Mouse (Mus musculus): ENCODE measurements around the gene Mylk2. TPM values are rescaled to one million over a fixed set of nuclear protein-coding genes. Genes with fewer than 3 reads are reported as not detected.

The Mylk2 gene
- polyA plus RNA-seq (2015; fragmentation: Nextera tagmentation; extraction: Ambion mirVana): not detected in 2 replicates

DNA sequence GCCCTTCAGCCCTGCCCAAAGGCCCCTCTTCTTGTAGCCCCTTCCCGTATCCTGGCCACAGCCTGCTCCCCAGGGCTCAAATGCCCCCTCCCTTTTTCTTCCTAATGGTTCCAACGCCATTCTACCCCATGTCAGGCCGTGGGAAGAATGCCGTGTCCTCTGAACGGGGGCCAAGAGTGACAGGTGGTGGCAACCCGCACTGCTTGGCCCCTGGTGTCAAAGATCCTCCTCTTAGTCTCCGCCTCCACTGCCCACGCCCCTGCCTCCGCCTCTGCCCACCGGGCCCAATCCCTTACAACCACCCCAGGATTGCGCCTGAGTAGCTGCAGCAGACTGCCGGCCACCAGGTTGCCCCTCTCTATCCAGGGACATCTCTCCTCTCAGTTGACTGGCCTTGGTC lies at the start of gene Mylk2:
Gene Mylk2, plus strand, starts transcription at position 322 of the 400 bp plus-strand sequence.
- Histone ChIP-seq H3K4me1 (replicated peaks) (peaks cover 24% of the 10 kb centered on the region), H3K36me3 (no peaks in the 10 kb centered on the region), H3K9me3 (no peaks in the 10 kb centered on the region), H3K27ac (no peak within 1 kb of the TSS), H3K9ac (no peak within 1 kb of the TSS), H3K4me3 (no peak within 1 kb of the TSS), H3K4me2 (no peak within 1 kb of the TSS), H3K27me3 (peaks cover 49% of the 10 kb centered on the region)
- WGBS: 22% methylated on average over 12 of the region's 12 CpGs
- no peak for ATAC-seq (ENCODE audit: low FRiP score)

- H3K9ac ChIP-seq: no peak overlapping the region
- H3K4me3 ChIP-seq: no peak overlapping the region
- H3K27me3 ChIP-seq: no peaks in the 10 kb centered on the region
- no peak for ATAC-seq (ENCODE audit: low FRiP score)
- H3K9me3 ChIP-seq: no peaks in the 10 kb centered on the region
- 95% methylated on average over 1 of the region's 1 CpGs for WGBS
- peaks cover 3% of the 10 kb centered on the region for H3K36me3 ChIP-seq
- H3K4me1 ChIP-seq (replicated peaks): no peaks in the 10 kb centered on the region
- H3K27ac ChIP-seq: no peak overlapping the region
- H3K4me2 ChIP-seq: no peak overlapping the region
Observed at GRCm38 (mm10) chr2:152861891-152862290, 49.3 kb upstream of the Mylk2 start.

DNA sequence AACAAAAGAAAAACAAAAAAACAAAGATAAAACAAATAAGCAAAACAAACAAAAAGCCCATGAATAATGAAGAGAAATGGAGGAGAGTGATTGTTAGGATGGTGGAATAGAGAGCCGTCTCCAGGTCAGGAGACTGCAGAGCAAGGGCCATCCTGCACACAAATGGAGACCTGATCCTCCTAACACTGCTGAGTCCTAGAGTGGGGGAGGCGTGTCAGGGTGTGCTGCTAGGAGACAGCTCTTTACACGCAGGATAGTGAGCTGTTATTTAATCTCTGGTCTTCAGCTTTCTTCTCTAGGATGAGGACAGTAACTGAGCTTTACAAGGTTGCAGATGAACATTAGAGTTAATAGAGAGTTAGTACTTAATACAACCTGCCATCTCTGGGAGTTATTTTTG lies 48.5 kb upstream of the Mylk2 start:
- Histone ChIP-seq H3K27ac (no peak overlapping the region), H3K4me3 (no peak overlapping the region), H3K9me3 (no peaks in the 10 kb centered on the region), H3K36me3 (peaks cover 3% of the 10 kb centered on the region), H3K27me3 (no peaks in the 10 kb centered on the region), H3K9ac (no peak overlapping the region), H3K4me2 (no peak overlapping the region), H3K4me1 (replicated peaks) (no peaks in the 10 kb centered on the region)
- WGBS: 75% methylated on average over 3 of the region's 3 CpGs
- no peak for ATAC-seq (ENCODE audit: low FRiP score)

GRCm38 (mm10) chr2:152863346-152863745 lies 47.8 kb upstream of the Mylk2 start:
- H3K9me3 ChIP-seq: no peaks in the 10 kb centered on the region
- no peaks in the 10 kb centered on the region for H3K4me1 ChIP-seq (replicated peaks)
- no peak overlapping the region for H3K9ac ChIP-seq
- H3K4me3 ChIP-seq: no peak overlapping the region
- H3K27ac ChIP-seq: no peak overlapping the region
- H3K27me3 ChIP-seq: no peaks in the 10 kb centered on the region
- WGBS: 96% methylated on average over 6 of the region's 6 CpGs
- no peak for ATAC-seq (ENCODE audit: low FRiP score)
- no peak overlapping the region for H3K4me2 ChIP-seq
- no peaks in the 10 kb centered on the region for H3K36me3 ChIP-seq

DNA sequence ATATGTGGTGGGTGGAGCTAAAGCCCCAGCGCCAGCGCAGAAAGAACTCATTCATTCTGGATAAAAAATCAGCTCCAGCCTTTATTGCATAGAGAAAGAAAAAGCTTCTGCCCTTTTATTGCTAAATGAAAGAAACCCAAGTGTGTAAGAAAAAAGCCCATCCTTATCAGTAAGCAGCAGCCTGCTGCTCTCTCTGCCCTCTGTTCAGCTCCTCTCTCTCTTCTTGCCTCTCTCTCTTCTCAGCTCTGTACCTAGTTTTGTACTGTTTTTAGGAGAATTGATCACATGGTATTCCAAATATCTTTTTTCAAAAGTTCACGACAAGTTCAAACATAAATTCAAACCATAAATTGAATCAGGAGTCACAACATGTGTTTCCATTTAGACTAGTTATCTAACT lies 32.9 kb upstream of the Mylk2 start:
- ATAC-seq (ENCODE audit: low FRiP score): no peak
- WGBS: 92% methylated on average over 3 of the region's 3 CpGs
- H3K36me3 ChIP-seq: peaks cover 41% of the 10 kb centered on the region

GRCm38 (mm10) chr2:152880898-152881297 lies 30.3 kb upstream of the Mylk2 start:
- no peak overlapping the region for H3K9ac ChIP-seq
- H3K4me3 ChIP-seq: no peak overlapping the region
- no peak for ATAC-seq (ENCODE audit: low FRiP score)
- no peak overlapping the region for H3K27ac ChIP-seq
- no peaks in the 10 kb centered on the region for H3K4me1 ChIP-seq (replicated peaks)
- peaks cover 48% of the 10 kb centered on the region for H3K36me3 ChIP-seq
- 93% methylated on average over 13 of the region's 13 CpGs for WGBS
- H3K27me3 ChIP-seq: no peaks in the 10 kb centered on the region
- no peaks in the 10 kb centered on the region for H3K9me3 ChIP-seq
- H3K4me2 ChIP-seq: no peak overlapping the region

More for the DNA sequence above, 32.9 kb upstream of the Mylk2 start:
- Histone ChIP-seq H3K9me3 (no peaks in the 10 kb centered on the region), H3K27ac (no peak overlapping the region), H3K4me2 (no peak overlapping the region), H3K4me3 (no peak overlapping the region), H3K9ac (no peak overlapping the region), H3K4me1 (replicated peaks) (no peaks in the 10 kb centered on the region), H3K27me3 (no peaks in the 10 kb centered on the region)

DNA sequence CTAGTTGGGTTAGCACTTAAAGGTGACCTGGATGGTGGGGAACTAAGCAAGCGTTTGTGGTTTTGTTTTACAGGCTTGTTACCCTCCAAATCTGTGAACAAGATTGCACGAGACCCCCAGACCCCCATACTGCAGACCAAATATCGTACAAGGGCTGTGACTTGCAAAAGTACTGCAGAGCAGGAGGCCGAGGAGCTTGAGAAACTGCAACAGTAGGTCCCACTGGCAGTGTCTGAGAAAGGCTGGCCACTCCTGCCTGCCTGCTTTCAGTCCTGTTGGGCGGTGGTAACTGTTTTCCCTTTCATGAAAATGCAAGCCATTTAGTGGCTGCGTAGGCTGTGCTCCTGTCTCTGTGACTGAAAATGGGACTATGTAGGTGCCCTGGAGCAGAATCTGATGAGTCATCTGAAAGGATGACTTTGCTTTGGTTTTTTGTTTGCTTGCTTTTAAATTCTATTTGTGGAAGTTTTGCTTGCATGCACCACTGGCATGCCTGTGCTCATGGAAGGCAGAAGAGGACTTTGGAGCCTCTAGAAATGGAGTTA lies 27.0 kb upstream of the Mylk2 start:
- Histone ChIP-seq H3K4me3 (no peak overlapping the region), H3K4me1 (replicated peaks) (no peaks in the 10 kb centered on the region), H3K27me3 (no peaks in the 10 kb centered on the region), H3K27ac (no peak overlapping the region), H3K9ac (no peak overlapping the region), H3K4me2 (no peak overlapping the region), H3K36me3 (peaks cover 50% of the 10 kb centered on the region), H3K9me3 (no peaks in the 10 kb centered on the region)
- 94% methylated on average over 6 of the region's 6 CpGs for WGBS
- ATAC-seq (ENCODE audit: low FRiP score): no peak

DNA sequence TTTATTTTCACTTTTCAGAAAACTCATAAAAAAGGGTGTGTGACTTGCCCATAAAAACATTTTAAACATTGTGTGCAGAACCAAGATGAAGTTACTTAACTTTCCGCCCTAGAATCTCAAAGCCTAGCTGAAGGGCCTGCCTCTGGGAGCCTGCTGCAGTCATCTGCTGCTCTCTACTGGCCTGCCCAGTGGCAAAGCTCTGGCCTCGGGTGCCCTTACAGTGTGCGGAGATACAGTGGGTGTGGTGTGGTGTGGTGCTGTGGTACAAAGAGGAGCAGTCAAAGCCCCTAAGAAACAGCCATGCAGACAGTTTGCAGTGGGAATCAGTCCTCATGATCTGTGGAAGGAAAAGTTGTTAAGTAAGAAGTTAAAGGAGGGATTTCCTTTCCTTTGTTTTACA lies 23.9 kb upstream of the Mylk2 start:
- Histone ChIP-seq H3K9me3 (no peaks in the 10 kb centered on the region), H3K36me3 (peaks cover 46% of the 10 kb centered on the region), H3K27ac (no peak overlapping the region), H3K4me3 (no peak overlapping the region), H3K4me1 (replicated peaks) (no peaks in the 10 kb centered on the region), H3K4me2 (no peak overlapping the region), H3K27me3 (no peaks in the 10 kb centered on the region), H3K9ac (no peak overlapping the region)
- ATAC-seq (ENCODE audit: low FRiP score): no peak
- WGBS: 94% methylated on average over 3 of the region's 3 CpGs

- H3K9ac ChIP-seq: no peak overlapping the region
- no peak overlapping the region for H3K4me3 ChIP-seq
- no peaks in the 10 kb centered on the region for H3K4me1 ChIP-seq (replicated peaks)
- 91% methylated on average over 5 of the region's 5 CpGs for WGBS
- H3K36me3 ChIP-seq: peaks cover 53% of the 10 kb centered on the region
- no peak overlapping the region for H3K27ac ChIP-seq
- no peaks in the 10 kb centered on the region for H3K9me3 ChIP-seq
- H3K4me2 ChIP-seq: no peak overlapping the region
- ATAC-seq (ENCODE audit: low FRiP score): no peak
- H3K27me3 ChIP-seq: no peaks in the 10 kb centered on the region
Observed at GRCm38 (mm10) chr2:152888774-152889173, 22.4 kb upstream of the Mylk2 start.

- no peak overlapping the region for H3K4me2 ChIP-seq
- H3K27ac ChIP-seq: no peak overlapping the region
- no peak overlapping the region for H3K4me3 ChIP-seq
- peaks cover 24% of the 10 kb centered on the region for H3K36me3 ChIP-seq
- no peak overlapping the region for H3K9ac ChIP-seq
- H3K9me3 ChIP-seq: no peaks in the 10 kb centered on the region
- ATAC-seq (ENCODE audit: low FRiP score): no peak
- 93% methylated on average over 9 of the region's 9 CpGs for WGBS
- no peaks in the 10 kb centered on the region for H3K4me1 ChIP-seq (replicated peaks)
- H3K27me3 ChIP-seq: no peaks in the 10 kb centered on the region
Observed at GRCm38 (mm10) chr2:152895834-152896233, 15.3 kb upstream of the Mylk2 start.

DNA sequence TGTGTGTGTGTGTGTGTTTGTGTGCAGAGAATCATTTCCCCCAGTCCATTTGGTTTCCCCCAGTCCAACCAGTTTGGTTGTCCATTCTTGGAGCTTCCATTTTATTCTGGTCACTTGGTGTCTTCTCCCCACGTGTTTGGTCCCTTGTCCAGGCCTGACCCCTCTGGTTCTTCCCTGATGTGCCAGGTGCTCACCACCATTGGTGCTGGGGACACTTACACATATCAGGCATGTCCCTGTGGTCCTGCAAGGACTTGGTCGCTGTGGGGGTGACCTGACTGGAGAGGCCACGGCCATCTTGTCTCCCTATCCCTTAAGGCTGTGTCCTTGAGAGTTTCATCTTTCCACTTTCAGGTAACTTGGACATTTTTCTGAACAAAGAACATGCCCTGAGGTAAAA lies 14.2 kb upstream of the Mylk2 start:
- no peaks in the 10 kb centered on the region for H3K27me3 ChIP-seq
- H3K4me1 ChIP-seq (replicated peaks): no peaks in the 10 kb centered on the region
- no peak overlapping the region for H3K4me3 ChIP-seq
- H3K27ac ChIP-seq: no peak overlapping the region
- ATAC-seq (ENCODE audit: low FRiP score): no peak
- no peaks in the 10 kb centered on the region for H3K9me3 ChIP-seq
- no peak overlapping the region for H3K4me2 ChIP-seq
- peaks cover 16% of the 10 kb centered on the region for H3K36me3 ChIP-seq
- 91% methylated on average over 3 of the region's 3 CpGs for WGBS
- no peak overlapping the region for H3K9ac ChIP-seq

- H3K9me3 ChIP-seq: no peaks in the 10 kb centered on the region
- H3K4me2 ChIP-seq: no peak overlapping the region
- H3K27ac ChIP-seq: no peak overlapping the region
- H3K9ac ChIP-seq: no peak overlapping the region
- no peaks in the 10 kb centered on the region for H3K27me3 ChIP-seq
- no peak for ATAC-seq (ENCODE audit: low FRiP score)
- peaks cover 3% of the 10 kb centered on the region; the same call in 1 of the 2 replicates for H3K36me3 ChIP-seq
- 78% methylated on average over 6 of the region's 6 CpGs for WGBS
- H3K4me3 ChIP-seq: no peak overlapping the region
- H3K4me1 ChIP-seq (replicated peaks): no peaks in the 10 kb centered on the region; the same call in 1 of the 2 replicates
Observed at GRCm38 (mm10) chr2:152899011-152899410, 12.1 kb upstream of the Mylk2 start.

- 93% methylated on average over 15 of the region's 15 CpGs for WGBS
- Histone ChIP-seq H3K9ac (no peak overlapping the region), H3K4me1 (replicated peaks) (peaks cover under 1% of the 10 kb centered on the region; the same call in 1 of the 2 replicates)
Observed at GRCm38 (mm10) chr2:152901296-152901695, 9.9 kb upstream of the Mylk2 start.

More at GRCm38 (mm10) chr2:152901296-152901695, 9.9 kb upstream of the Mylk2 start:
- H3K27ac ChIP-seq: no peak overlapping the region
- H3K27me3 ChIP-seq: no peaks in the 10 kb centered on the region
- H3K4me2 ChIP-seq: no peak overlapping the region
- no peak overlapping the region for H3K4me3 ChIP-seq
- no peaks in the 10 kb centered on the region for H3K9me3 ChIP-seq
- H3K36me3 ChIP-seq: no peaks in the 10 kb centered on the region
- no peak for ATAC-seq (ENCODE audit: low FRiP score)

Measured in hindbrain, embryonic 13.5 days (tissue).